Mouse (Mus musculus): ENCODE results near the gene Gzmc. TPM values are rescaled to one million over a fixed set of nuclear protein-coding genes. Genes with fewer than 3 reads are reported as not detected.

The Gzmc gene
- total RNA-seq, 1 experiment = not detected

GRCm38 (mm10) chr14:56203975-56204374 lies 30.5 kb downstream of the Gzmc start:
- Histone ChIP-seq H3K36me3 (ENCODE audit: control insufficient read depth, insufficient read depth, low read length, poor library complexity, severe bottlenecking) (no peaks in the 10 kb centered on the region), H3K9me3 (ENCODE audit: control insufficient read depth, insufficient read depth, low read depth, low read length) (no peaks in the 10 kb centered on the region), H3K27ac (ENCODE audit: insufficient read depth, low read depth, low read length, poor library complexity, severe bottlenecking) (no peak overlapping the region), H3K9ac (ENCODE audit: insufficient read depth, low read depth, low read length, poor library complexity, severe bottlenecking) (no peak overlapping the region), H3K4me1 (ENCODE audit: control insufficient read depth in 2 of 2, insufficient read depth in 2 of 2, low read length in 2 of 2, poor library complexity in 1 of 2) (no peaks in the 10 kb centered on the region), H3K4me3 (ENCODE audit: insufficient read depth in 1 of 2, low read depth in 1 of 2, low read length in 2 of 2, poor library complexity in 1 of 2, severe bottlenecking in 1 of 2) (no peak overlapping the region)
- peak; percentile 62 for DNase-seq (ENCODE audit: low read depth, low spot score)
- in situ Hi-C loops (cut with MboI; ENCODE audit: low sequenced_read_pairs in 2 of 2, unreplicated experiment in 2 of 2) = loop anchor here in 1 of 2 experiments (10.0 kb wide), 1 partner anchor 91 kb away; no protein-coding TSS in a partner anchor
- TF ChIP-seq HCFC1 (IDR thresholded peaks at IDR 0.05; ENCODE audit: borderline replicate concordance, insufficient read depth, low read length) = no peak
- TF ChIP-seq CHD2 (IDR thresholded peaks at IDR 0.05; ENCODE audit: low read depth, low read length) = no peak
- peak; percentile 57; the same call in 1 of the 2 replicates for TF ChIP-seq ZC3H11A (IDR thresholded peaks at IDR 0.05; ENCODE audit: borderline replicate concordance, low read depth, low read length)

DNA sequence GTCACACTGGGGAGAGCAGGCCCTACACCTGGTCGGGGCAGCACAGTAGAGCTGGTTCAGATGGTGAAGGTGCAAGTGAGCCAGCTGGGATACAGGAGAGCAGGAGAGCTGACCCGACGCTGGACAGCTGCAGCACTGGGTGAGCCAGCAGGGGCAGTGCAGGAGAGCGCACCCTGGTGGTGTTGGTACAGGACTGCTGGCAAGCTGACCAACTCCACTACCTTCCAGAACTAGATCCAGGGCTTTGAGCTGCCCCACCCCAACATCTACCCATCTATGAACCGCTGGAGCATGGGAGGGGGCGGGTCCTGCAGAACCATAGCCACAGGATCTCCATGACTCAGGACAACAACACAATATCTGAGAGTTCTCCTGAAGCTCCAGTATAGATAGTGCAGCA lies 47.5 kb downstream of the Gzmc start:
- in situ Hi-C loops (cut with MboI; ENCODE audit: low sequenced_read_pairs in 2 of 2, unreplicated experiment in 2 of 2) = no loop called here
- Histone ChIP-seq H3K9ac (ENCODE audit: insufficient read depth, low read depth, low read length, poor library complexity, severe bottlenecking) (no peak overlapping the region), H3K9me3 (ENCODE audit: control insufficient read depth, insufficient read depth, low read depth, low read length) (no peaks in the 10 kb centered on the region), H3K27ac (ENCODE audit: insufficient read depth, low read depth, low read length, poor library complexity, severe bottlenecking) (no peak overlapping the region), H3K36me3 (ENCODE audit: control insufficient read depth, insufficient read depth, low read length, poor library complexity, severe bottlenecking) (no peaks in the 10 kb centered on the region), H3K4me3 (ENCODE audit: insufficient read depth in 1 of 2, low read depth in 1 of 2, low read length in 2 of 2, poor library complexity in 1 of 2, severe bottlenecking in 1 of 2) (no peak overlapping the region), H3K4me1 (ENCODE audit: control insufficient read depth in 2 of 2, insufficient read depth in 2 of 2, low read length in 2 of 2, poor library complexity in 1 of 2) (no peaks in the 10 kb centered on the region)
- TF ChIP-seq ZC3H11A (IDR thresholded peaks at IDR 0.05; ENCODE audit: borderline replicate concordance, low read depth, low read length) = no peak
- TF ChIP-seq MAFK (IDR thresholded peaks at IDR 0.05; ENCODE audit: insufficient read depth, low read depth, low read length) = no peak
- TF ChIP-seq ZNF384 (IDR thresholded peaks at IDR 0.05; ENCODE audit: low read depth, low read length) = no peak
- no peak for TF ChIP-seq HCFC1 (IDR thresholded peaks at IDR 0.05; ENCODE audit: borderline replicate concordance, insufficient read depth, low read length)
- no peak for TF ChIP-seq CHD2 (IDR thresholded peaks at IDR 0.05; ENCODE audit: low read depth, low read length)
- no peak for DNase-seq (ENCODE audit: low read depth, low spot score)

GRCm38 (mm10) chr14:56186521-56186920 lies 47.9 kb downstream of the Gzmc start:
- no peak overlapping the region for H3K9ac ChIP-seq (ENCODE audit: insufficient read depth, low read depth, low read length, poor library complexity, severe bottlenecking)
- H3K9me3 ChIP-seq (ENCODE audit: control insufficient read depth, insufficient read depth, low read depth, low read length) = no peaks in the 10 kb centered on the region
- H3K4me3 ChIP-seq (ENCODE audit: insufficient read depth in 1 of 2, low read depth in 1 of 2, low read length in 2 of 2, poor library complexity in 1 of 2, severe bottlenecking in 1 of 2) = no peak overlapping the region
- TF ChIP-seq MAFK (IDR thresholded peaks at IDR 0.05; ENCODE audit: insufficient read depth, low read depth, low read length) (no peak), CHD2 (IDR thresholded peaks at IDR 0.05; ENCODE audit: low read depth, low read length) (no peak), HCFC1 (IDR thresholded peaks at IDR 0.05; ENCODE audit: borderline replicate concordance, insufficient read depth, low read length) (no peak), ZC3H11A (IDR thresholded peaks at IDR 0.05; ENCODE audit: borderline replicate concordance, low read depth, low read length) (no peak), ZNF384 (IDR thresholded peaks at IDR 0.05; ENCODE audit: low read depth, low read length) (no peak)
- no peaks in the 10 kb centered on the region for H3K36me3 ChIP-seq (ENCODE audit: control insufficient read depth, insufficient read depth, low read length, poor library complexity, severe bottlenecking)
- in situ Hi-C loops (cut with MboI; ENCODE audit: low sequenced_read_pairs in 2 of 2, unreplicated experiment in 2 of 2) = no loop called here
- DNase-seq (ENCODE audit: low read depth, low spot score) = no peak
- no peak overlapping the region for H3K27ac ChIP-seq (ENCODE audit: insufficient read depth, low read depth, low read length, poor library complexity, severe bottlenecking)
- H3K4me1 ChIP-seq (ENCODE audit: control insufficient read depth in 2 of 2, insufficient read depth in 2 of 2, low read length in 2 of 2, poor library complexity in 1 of 2) = no peaks in the 10 kb centered on the region

Other genes starting within 250 kb of the Gzmc start
- not detected in 2 replicates for gene Mcpt1, start 216.7 kb downstream of the Gzmc start, total RNA-seq (2012; rRNA removed)
- gene Mcpt9, start 204.2 kb downstream of the Gzmc start, total RNA-seq (2012; rRNA removed) = not detected in 2 replicates
- gene Mcpt2, start 192.6 kb downstream of the Gzmc start, total RNA-seq (2012; rRNA removed) = not detected in 2 replicates
- not detected in 2 replicates for gene Mcpt4, start 172.3 kb downstream of the Gzmc start, total RNA-seq (2012; rRNA removed)
- gene Mcpt8, start 149.4 kb downstream of the Gzmc start, total RNA-seq (2012; rRNA removed) = 0.26 and 0.31 TPM in 2 replicates
- not detected in 2 replicates for gene Ctsg, start 132.1 kb downstream of the Gzmc start, total RNA-seq (2012; rRNA removed)
- gene Gzme, start 114.0 kb downstream of the Gzmc start, total RNA-seq (2012; rRNA removed) = 0.98 and 1.2 TPM in 2 replicates
- gene Gzmd, start 102.0 kb downstream of the Gzmc start, total RNA-seq (2012; rRNA removed) = 0.32 and 0.89 TPM in 2 replicates
- gene Gzmg, start 75.1 kb downstream of the Gzmc start, total RNA-seq (2012; rRNA removed) = not detected in 2 replicates
- 0.22 TPM in 1 of 2 replicates, not detected in the other for gene Gzmn, start 60.1 kb downstream of the Gzmc start, total RNA-seq (2012; rRNA removed)
- not detected in 2 replicates for gene Gzmf, start 23.2 kb downstream of the Gzmc start, total RNA-seq (2012; rRNA removed)
- gene Gzmb, start 27.6 kb upstream of the Gzmc start, total RNA-seq (2012; rRNA removed) = not detected in 2 replicates
- 2.1 and 3.5 TPM in 2 replicates for gene Atp12a, start 130.4 kb upstream of the Gzmc start, total RNA-seq (2012; rRNA removed)
- 34.0 and 50.3 TPM in 2 replicates for gene Rnf17, start 167.9 kb upstream of the Gzmc start, total RNA-seq (2012; rRNA removed)

All from ES-E14 (cell line).